Mouse (Mus musculus) bone marrow macrophage, adult 2 months (primary cell): ENCODE data around the gene Rps12.

Experiments used
- CTCF ChIP-seq: IDR thresholded peaks from 2 replicates; pipeline ENCODE4 v1.5.1; 2012; ENCODE audit warnings: low read depth, mild to moderate bottlenecking, low read length, moderate library complexity
- POLR2A ChIP-seq: IDR thresholded peaks from 2 replicates; pipeline ENCODE4 v1.6.1; 2012; ENCODE audit warnings: mild to moderate bottlenecking, low read depth, low read length, borderline replicate concordance

DNA sequence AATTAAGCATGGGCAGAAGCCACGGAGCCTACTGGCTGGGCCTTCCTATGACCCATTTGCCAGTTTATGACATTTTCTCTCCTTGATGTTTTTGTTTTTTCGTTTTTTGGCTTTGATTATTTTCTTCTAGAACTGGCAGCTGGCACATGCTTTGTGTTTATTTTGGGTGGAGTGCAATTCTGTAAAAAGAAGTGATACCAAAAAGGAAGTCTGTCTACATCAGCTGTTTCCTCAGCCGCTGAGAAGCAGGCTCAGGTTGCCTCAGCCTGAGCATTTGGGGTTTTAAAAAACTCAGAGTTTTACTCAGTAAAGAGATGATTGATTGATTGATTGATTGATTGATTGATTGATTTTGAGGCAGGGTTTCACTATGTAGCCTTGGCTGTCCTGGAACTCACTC is 15.8 kb upstream of the Rps12 start:
- TF ChIP-seq POLR2A (no peak), CTCF (no peak)
